Mouse (Mus musculus) limb, embryonic 11.5 days (tissue): ENCODE data around the gene Klf13. TPM values are rescaled to one million over a fixed set of nuclear protein-coding genes. Genes with fewer than 3 reads are reported as not detected.

Source experiments
- ATAC-seq: fragments of 200-750 bp; cut with Nextera tagmentation; 2 replicates; pipeline ENCODE4 v1.8.0; 2017; ENCODE audit warnings: low read depth; ENCODE audit not compliant: insufficient number of reproducible peaks, low FRiP score, low TSS enrichment
- DNase-seq: peaks from one replicate; pipeline ENCODE4 v3.0.0-alpha.2; 2015; ENCODE audit warnings: low spot score
- H3K27ac ChIP-seq: fragments of 300-500 bp; sonication (generic); replicated peaks from 2 replicates; pipeline ENCODE4 v1.5.1; 2014; ENCODE audit warnings: low read depth, mild to moderate bottlenecking, low read length
- H3K27me3 ChIP-seq: fragments of 300-500 bp; sonication (generic); 2 replicates; pipeline ENCODE4 v1.6.1; 2014; ENCODE audit warnings: mild to moderate bottlenecking, low read length, mixed read lengths; ENCODE audit not compliant: control insufficient read depth, insufficient read depth
- H3K36me3 ChIP-seq: fragments of 300-500 bp; sonication (generic); 2 replicates; pipeline ENCODE4 v1.6.1; 2014; ENCODE audit warnings: mild to moderate bottlenecking, low read length, moderate library complexity, mixed read lengths; ENCODE audit not compliant: control insufficient read depth, insufficient read depth
- H3K4me1 ChIP-seq: fragments of 300-500 bp; sonication (generic); 2 replicates; pipeline ENCODE4 v1.6.1; 2014; ENCODE audit warnings: low read length, mixed read lengths; ENCODE audit not compliant: control insufficient read depth, insufficient read depth
- H3K4me2 ChIP-seq: fragments of 300-500 bp; sonication (generic); 2 replicates; pipeline ENCODE4 v1.6.1; 2014; ENCODE audit warnings: low read depth, mild to moderate bottlenecking, moderate library complexity; ENCODE audit not compliant: severe bottlenecking
- H3K4me3 ChIP-seq: fragments of 300-500 bp; sonication (generic); 2 replicates; pipeline ENCODE4 v1.5.1; 2014; ENCODE audit warnings: low read depth, low read length
- H3K9ac ChIP-seq: fragments of 300-500 bp; sonication (generic); 2 replicates; pipeline ENCODE4 v1.6.1; 2014; ENCODE audit warnings: mild to moderate bottlenecking, low read length
- H3K9me3 ChIP-seq: fragments of 300-500 bp; sonication (generic); 2 replicates; pipeline ENCODE4 v1.6.1; 2016; ENCODE audit warnings: low read length; ENCODE audit not compliant: control insufficient read depth
- WGBS: fragments of 180-500 bp; shearing (Covaris S2); extraction: QIAGEN DNeasy Blood & Tissue Kit; methylation state at CpG from one replicate; pipeline ENCODE4 v1.1.7; 2014; 5-methylcytosine and 5-hydroxymethylcytosine counted together
- polyA plus RNA-seq: library from polyadenylated mRNA; unstranded; fragments of >200 nt; fragmentation: Nextera tagmentation; extraction: Ambion mirVana; gene quantifications from 2 replicates; pipeline ENCODE4 v1.2.1, GENCODE M21; 2014

Klf13 gene
- polyA plus RNA-seq, 1 experiment from 2014 or later = 18.8 TPM

- Histone ChIP-seq H3K4me1 (peaks cover 7% of the 10 kb centered on the region; the same call in 1 of the 2 replicates), H3K4me3 (no peak overlapping the region), H3K9me3 (no peaks in the 10 kb centered on the region), H3K9ac (no peak overlapping the region), H3K27me3 (no peaks in the 10 kb centered on the region), H3K27ac (no peak overlapping the region), H3K4me2 (no peak overlapping the region), H3K36me3 (peaks cover under 1% of the 10 kb centered on the region; the same call in 1 of the 2 replicates)
- 86% methylated on average over 3 of the region's 3 CpGs for WGBS
- DNase-seq (no peak), ATAC-seq (no peak)
These were observed 43.5 kb downstream of the Klf13 start for GRCm38 (mm10) chr7:63895223-63895622.

DNA sequence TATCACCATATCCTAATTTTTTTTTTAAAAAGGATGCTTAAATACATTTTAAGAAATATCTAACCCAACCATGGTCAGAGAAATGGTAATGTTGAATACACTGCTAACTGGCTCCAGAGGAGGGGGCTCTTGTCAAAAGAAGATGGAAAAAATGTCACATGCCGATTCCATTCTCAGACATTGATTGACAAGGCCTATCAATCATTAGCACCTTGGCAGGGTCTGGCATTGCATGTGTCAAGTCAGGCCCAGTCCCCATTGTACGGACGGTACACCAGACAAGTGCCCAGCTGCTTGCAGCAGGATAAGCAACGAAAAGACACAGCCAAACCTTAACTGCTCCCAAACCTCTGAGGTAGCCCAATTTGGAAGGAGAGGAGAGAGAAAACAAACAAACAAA lies 44.1 kb downstream of the Klf13 start:
- no peaks in the 10 kb centered on the region for H3K9me3 ChIP-seq
- ATAC-seq (no peak), DNase-seq (no peak)
- no peak overlapping the region for H3K4me3 ChIP-seq
- WGBS = 78% methylated on average over 4 of the region's 4 CpGs
- H3K36me3 ChIP-seq = peaks cover 4% of the 10 kb centered on the region; the same call in 1 of the 2 replicates
- no peak overlapping the region for H3K4me2 ChIP-seq
- no peak overlapping the region for H3K9ac ChIP-seq
- H3K27ac ChIP-seq = no peak overlapping the region
- peaks cover 7% of the 10 kb centered on the region; the same call in 1 of the 2 replicates for H3K4me1 ChIP-seq
- no peaks in the 10 kb centered on the region for H3K27me3 ChIP-seq

DNA sequence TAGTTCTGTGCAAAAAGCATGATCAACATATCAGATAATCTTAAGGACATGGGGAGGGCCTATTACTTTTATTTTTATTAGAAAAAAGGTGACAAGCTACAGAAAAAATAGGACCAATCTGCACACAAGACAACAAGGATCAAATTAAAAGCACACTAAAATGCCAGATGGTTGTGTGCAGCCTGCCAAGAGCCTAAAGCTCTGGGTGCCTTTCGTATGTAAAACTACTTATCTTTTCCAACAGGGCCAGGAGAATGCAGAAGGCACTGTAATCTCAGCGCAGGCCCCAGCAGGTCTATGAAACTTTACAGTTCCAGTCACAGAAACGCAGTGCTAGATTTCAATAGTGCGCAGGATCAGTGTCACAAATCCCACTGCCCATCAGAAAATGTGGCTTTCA lies 45.0 kb downstream of the Klf13 start:
- WGBS = 64% methylated on average over 4 of the region's 4 CpGs
- Histone ChIP-seq H3K4me2 (no peak overlapping the region), H3K27me3 (no peaks in the 10 kb centered on the region), H3K36me3 (peaks cover 5% of the 10 kb centered on the region; the same call in 1 of the 2 replicates), H3K4me1 (peaks cover 7% of the 10 kb centered on the region; the same call in 1 of the 2 replicates), H3K4me3 (no peak overlapping the region), H3K9me3 (no peaks in the 10 kb centered on the region), H3K27ac (no peak overlapping the region), H3K9ac (no peak overlapping the region)
- ATAC-seq = no peak
- no peak for DNase-seq

- H3K9ac ChIP-seq = no peak overlapping the region
- no peaks in the 10 kb centered on the region for H3K9me3 ChIP-seq
- 85% methylated on average over 5 of the region's 5 CpGs for WGBS
- no peak for ATAC-seq
- H3K27ac ChIP-seq = no peak overlapping the region
- peaks cover 5% of the 10 kb centered on the region; the same call in 1 of the 2 replicates for H3K36me3 ChIP-seq
- no peak for DNase-seq
- no peak overlapping the region for H3K4me2 ChIP-seq
- H3K4me1 ChIP-seq = peaks cover 7% of the 10 kb centered on the region; the same call in 1 of the 2 replicates
- H3K27me3 ChIP-seq = no peaks in the 10 kb centered on the region
- H3K4me3 ChIP-seq = no peak overlapping the region
These were observed 45.5 kb downstream of the Klf13 start for GRCm38 (mm10) chr7:63893201-63893600.

GRCm38 (mm10) chr7:63891488-63892075 lies 47.1 kb downstream of the Klf13 start:
- ATAC-seq = no peak
- H3K36me3 ChIP-seq = peaks cover 5% of the 10 kb centered on the region; the same call in 1 of the 2 replicates
- H3K4me2 ChIP-seq = no peak overlapping the region
- H3K9ac ChIP-seq = no peak overlapping the region
- H3K4me1 ChIP-seq = peaks cover 4% of the 10 kb centered on the region; the same call in 1 of the 2 replicates
- WGBS = 78% methylated on average over 43 of the region's 43 CpGs
- H3K4me3 ChIP-seq = no peak overlapping the region
- no peaks in the 10 kb centered on the region for H3K9me3 ChIP-seq
- no peak overlapping the region for H3K27ac ChIP-seq
- DNase-seq = no peak
- no peaks in the 10 kb centered on the region for H3K27me3 ChIP-seq

GRCm38 (mm10) chr7:63889116-63889975 lies 49.4 kb downstream of the Klf13 start:
- Histone ChIP-seq H3K9me3 (no peaks in the 10 kb centered on the region), H3K4me2 (no peak overlapping the region), H3K27me3 (no peaks in the 10 kb centered on the region), H3K4me3 (no peak overlapping the region), H3K9ac (no peak overlapping the region), H3K4me1 (no peaks in the 10 kb centered on the region), H3K27ac (no peak overlapping the region), H3K36me3 (peaks cover 5% of the 10 kb centered on the region; the same call in 1 of the 2 replicates)
- 83% methylated on average over 9 of the region's 9 CpGs for WGBS
- ATAC-seq (no peak), DNase-seq (no peak)

GRCm38 (mm10) chr7:63888674-63889073 lies 50.0 kb downstream of the Klf13 start:
- Histone ChIP-seq H3K9me3 (no peaks in the 10 kb centered on the region), H3K27ac (no peak overlapping the region), H3K4me3 (no peak overlapping the region), H3K9ac (no peak overlapping the region), H3K4me1 (no peaks in the 10 kb centered on the region), H3K4me2 (no peak overlapping the region), H3K36me3 (peaks cover 5% of the 10 kb centered on the region; the same call in 1 of the 2 replicates), H3K27me3 (no peaks in the 10 kb centered on the region)
- WGBS = 87% methylated on average over 6 of the region's 6 CpGs
- DNase-seq (no peak), ATAC-seq (no peak)

- no peaks in the 10 kb centered on the region for H3K27me3 ChIP-seq
- WGBS = 82% methylated on average over 10 of the region's 10 CpGs
These were observed 51.1 kb downstream of the Klf13 start for GRCm38 (mm10) chr7:63887602-63888123.

More at GRCm38 (mm10) chr7:63887602-63888123, 51.1 kb downstream of the Klf13 start:
- Histone ChIP-seq H3K4me2 (no peak overlapping the region), H3K9me3 (no peaks in the 10 kb centered on the region), H3K36me3 (peaks cover 5% of the 10 kb centered on the region; the same call in 1 of the 2 replicates), H3K4me3 (no peak overlapping the region), H3K27ac (no peak overlapping the region), H3K4me1 (no peaks in the 10 kb centered on the region), H3K9ac (no peak overlapping the region)
- ATAC-seq (no peak), DNase-seq (no peak)
